Mouse (Mus musculus) embryo, embryonic 11 days (tissue): ENCODE results near the gene Pim1.

Source experiments
- DNase-seq: peaks from one replicate; pipeline ENCODE4 v3.0.0-alpha.2; 2015

The Pim1 gene

GRCm38 (mm10) chr17:29531757-29532384 lies 41.3 kb downstream of the Pim1 start:
- DNase-seq = no peak

DNA sequence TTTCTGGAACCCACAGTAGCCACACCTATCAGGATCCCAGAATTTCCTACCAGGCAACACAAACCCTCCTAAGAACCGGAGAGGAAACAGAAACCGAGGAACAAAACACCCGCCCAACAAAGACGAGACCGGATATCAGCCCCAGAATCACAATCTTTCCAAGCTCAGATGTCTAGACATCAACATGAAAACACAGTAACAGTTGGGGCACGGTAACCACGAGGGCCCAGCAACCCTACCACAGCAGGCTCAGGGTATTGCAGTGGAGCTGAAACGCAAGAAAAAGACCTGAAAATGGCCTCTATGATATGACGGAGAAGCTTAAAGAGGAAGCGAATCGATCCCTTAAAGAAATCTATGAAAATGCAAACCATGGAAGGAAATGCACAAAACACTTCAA lies 43.3 kb downstream of the Pim1 start:
- DNase-seq = no peak

DNA sequence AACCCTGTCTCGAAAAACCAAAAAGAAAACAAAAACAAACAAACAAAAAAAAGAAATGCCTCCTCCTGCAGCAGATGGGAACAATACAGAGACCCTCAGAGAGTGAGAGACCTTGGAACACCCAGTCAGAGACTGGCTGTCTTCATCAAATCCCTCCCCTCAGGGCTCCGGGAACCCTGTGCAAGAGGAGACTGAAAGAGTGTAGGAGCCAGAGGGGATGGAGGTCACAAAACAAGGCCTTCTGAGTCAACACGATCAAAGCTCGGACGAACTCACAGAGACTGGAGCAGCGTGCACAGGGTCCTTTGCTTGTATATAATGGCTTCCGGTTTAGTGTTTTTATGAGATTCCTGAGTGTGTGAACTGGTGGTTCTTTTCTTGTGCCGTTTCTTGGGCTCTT lies 49.9 kb downstream of the Pim1 start:
- DNase-seq = no peak

- DNase-seq = no peak
These were observed 50.9 kb downstream of the Pim1 start for GRCm38 (mm10) chr17:29541419-29541818.

DNA sequence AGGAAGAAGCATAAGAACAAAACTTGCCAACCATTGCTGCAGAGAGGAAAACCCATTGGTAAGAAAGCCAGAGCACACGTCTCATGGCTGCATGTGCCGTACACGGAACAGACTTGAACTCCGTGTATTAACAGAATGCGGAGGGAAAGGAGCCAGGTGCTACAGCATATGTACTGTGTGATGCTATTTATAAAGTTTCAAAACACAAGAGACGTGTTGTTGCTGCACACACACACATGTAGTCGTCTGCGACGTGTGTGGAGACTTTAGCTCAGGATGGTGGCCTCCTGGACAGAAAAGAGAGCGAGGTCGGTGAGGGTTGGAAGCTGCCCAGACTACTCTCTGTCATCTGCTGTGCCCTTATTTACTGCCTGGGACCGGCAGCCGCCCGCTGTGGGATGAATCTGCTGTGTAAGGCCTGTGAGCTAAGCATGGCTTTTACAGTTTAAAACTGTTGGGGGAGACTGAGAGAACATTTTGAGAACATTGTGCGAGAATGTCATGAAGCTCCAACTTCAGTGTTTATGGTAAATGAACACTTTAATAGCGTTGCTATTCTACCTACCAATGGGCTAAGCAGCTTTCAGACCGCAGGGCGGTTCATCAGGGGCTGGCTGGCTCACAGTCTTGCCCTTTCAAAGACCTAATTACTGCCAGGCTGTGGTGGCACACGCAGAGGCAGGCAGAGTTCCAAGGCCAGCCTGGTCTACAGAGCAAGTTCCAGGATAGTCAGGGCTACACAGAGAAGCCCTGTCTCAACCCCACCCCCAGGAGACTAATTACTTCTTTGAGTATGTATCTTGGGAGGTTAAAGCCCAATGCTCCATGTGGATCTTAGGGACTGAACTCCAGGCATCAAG lies 52.5 kb downstream of the Pim1 start:
- no peak for DNase-seq

- no peak for DNase-seq
These were observed 53.5 kb downstream of the Pim1 start for GRCm38 (mm10) chr17:29544064-29544463.

DNA sequence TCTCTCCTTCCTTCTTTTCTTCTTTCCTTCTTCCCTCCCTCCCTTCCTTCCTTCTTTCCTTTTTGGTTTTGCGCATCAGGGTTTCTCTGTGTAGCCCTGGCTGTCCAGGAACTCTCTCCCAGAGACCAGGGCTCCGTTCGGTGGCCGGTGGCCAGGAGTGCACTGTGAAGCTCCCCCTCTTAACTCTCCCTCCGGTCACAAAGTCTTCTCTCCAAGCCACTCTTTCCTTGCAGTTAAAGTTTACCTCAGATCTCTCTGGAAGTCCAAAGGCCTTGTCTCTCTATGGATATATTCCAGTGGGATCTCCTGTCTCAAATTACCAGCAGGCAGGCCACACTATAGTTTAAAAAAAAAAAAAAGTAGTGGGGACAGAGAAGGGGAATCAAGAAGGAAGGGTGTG lies 54.7 kb downstream of the Pim1 start:
- no peak for DNase-seq
